Mouse (Mus musculus) MEL (cell line): ENCODE results near the gene Itgb3bp. TPM values are rescaled to one million over a fixed set of nuclear protein-coding genes. Genes with fewer than 3 reads are reported as not detected.
A peak's percentile ranks its signal among the peaks of the same experiment; 100 is the strongest.

Experiments
- DNase-seq: peaks from one replicate; pipeline ENCODE4 v3.0.0; 2011; ENCODE audit warnings: low read depth, low spot score
- H3K27ac ChIP-seq: 2 replicates; pipeline ENCODE4 v1.5.1; 2012; ENCODE audit warnings: low read depth, mild to moderate bottlenecking, control low read depth, low read length, moderate library complexity; ENCODE audit not compliant: control insufficient read depth
- H3K27me3 ChIP-seq, 2 experiments: fragments of 150-350 bp in 1 of 2; sonication (generic) in 1 of 2; 2 replicates each; pipeline ENCODE4 v1.6.1; 2012; ENCODE audit warnings: low read length in 2 of 2, mild to moderate bottlenecking in 2 of 2, improper control_type of control experiment in 1 of 2, moderate library complexity in 1 of 2; ENCODE audit not compliant: insufficient read depth in 2 of 2, control insufficient read depth in 1 of 2
- H3K36me3 ChIP-seq, 2 experiments: 2 replicates each; pipeline ENCODE4 v1.6.1; 2012 to 2014; ENCODE audit warnings: low read length in 2 of 2, improper control_type of control experiment in 1 of 2, inconsistent platforms in 1 of 2, mild to moderate bottlenecking in 1 of 2; ENCODE audit not compliant: insufficient read depth in 2 of 2, control insufficient read depth in 1 of 2
- H3K4me1 ChIP-seq, 2 experiments: fragments of 150-350 bp in 1 of 2; sonication (generic) in 1 of 2; 2 replicates each; pipeline ENCODE4 v1.6.1; 2012; ENCODE audit warnings: low read length in 2 of 2, improper control_type of control experiment in 1 of 2, mild to moderate bottlenecking in 1 of 2; ENCODE audit not compliant: insufficient read depth in 2 of 2, control insufficient read depth in 1 of 2
- H3K4me3 ChIP-seq, 2 experiments: fragments of 150-350 bp in 1 of 2; sonication (generic) in 1 of 2; 2 replicates each; pipeline ENCODE4 v1.5.1; 2012; ENCODE audit warnings: low read depth in 2 of 2, low read length in 2 of 2, mild to moderate bottlenecking in 2 of 2, moderate library complexity in 2 of 2, control low read depth in 1 of 2, improper control_type of control experiment in 1 of 2; ENCODE audit not compliant: control insufficient read depth in 1 of 2, insufficient read depth in 1 of 2
- H3K79me2 ChIP-seq: 2 replicates; pipeline ENCODE4 v1.6.1; 2012; ENCODE audit warnings: mild to moderate bottlenecking, low read length, moderate library complexity; ENCODE audit not compliant: control insufficient read depth, poor library complexity, insufficient read depth
- H3K9ac ChIP-seq: 2 replicates; pipeline ENCODE4 v1.6.1; 2012; ENCODE audit warnings: low read depth, mild to moderate bottlenecking, control low read depth, low read length, moderate library complexity; ENCODE audit not compliant: control insufficient read depth, poor library complexity, severe bottlenecking
- H3K9me3 ChIP-seq: fragments of 150-350 bp; sonication (generic); replicated peaks from 2 replicates; pipeline ENCODE4 v1.6.1; 2012; ENCODE audit warnings: mild to moderate bottlenecking, low read length, improper control_type of control experiment, moderate library complexity; ENCODE audit not compliant: insufficient read depth
- CHD1 ChIP-seq: IDR thresholded peaks from 2 replicates; pipeline ENCODE4 v1.6.1; 2012; ENCODE audit warnings: low read depth, mild to moderate bottlenecking, inconsistent platforms, low read length, improper control_type of control experiment
- CTCF ChIP-seq, 3 experiments: IDR thresholded peaks in 2 of 3; conservative IDR thresholded peaks in 1 of 3; 2 replicates each; pipeline ENCODE4 v1.5.1; 2011 to 2012; ENCODE audit warnings: low read length in 3 of 3, low read depth in 2 of 3, mild to moderate bottlenecking in 2 of 3, improper control_type of control experiment in 1 of 3, inconsistent platforms in 1 of 3, mixed read lengths in 1 of 3, moderate library complexity in 1 of 3; ENCODE audit not compliant: control insufficient read depth in 1 of 3, insufficient read depth in 1 of 3, poor library complexity in 1 of 3, severe bottlenecking in 1 of 3
- ELF1 ChIP-seq: IDR thresholded peaks from 2 replicates; pipeline ENCODE4 v1.6.1; 2014; ENCODE audit warnings: low read depth, mild to moderate bottlenecking, inconsistent platforms, low read length, improper control_type of control experiment, moderate library complexity
- GATA1 ChIP-seq: IDR thresholded peaks from 2 replicates; pipeline ENCODE4 v1.6.1; 2011; ENCODE audit warnings: low read depth, low read length, improper control_type of control experiment
- JUND ChIP-seq: IDR thresholded peaks from 2 replicates; pipeline ENCODE4 v1.6.1; 2011; ENCODE audit warnings: low read depth, mild to moderate bottlenecking, improper control_type of control experiment, low read length
- MAFK ChIP-seq: IDR thresholded peaks from 2 replicates; pipeline ENCODE4 v1.6.1; 2011; ENCODE audit warnings: low read depth, mild to moderate bottlenecking, low read length, improper control_type of control experiment, borderline replicate concordance
- MAZ ChIP-seq: IDR thresholded peaks from 2 replicates; pipeline ENCODE4 v1.6.1; 2012; ENCODE audit warnings: low read depth, mild to moderate bottlenecking, inconsistent platforms, low read length, improper control_type of control experiment
- MXI1 ChIP-seq: IDR thresholded peaks from 2 replicates; pipeline ENCODE4 v1.6.1; 2011; ENCODE audit warnings: mild to moderate bottlenecking, low read depth, low read length, improper control_type of control experiment
- MYB ChIP-seq: IDR thresholded peaks from 2 replicates; pipeline ENCODE4 v1.6.1; 2011; ENCODE audit warnings: mild to moderate bottlenecking, low read depth, low read length, improper control_type of control experiment
- MYC ChIP-seq: IDR thresholded peaks from 2 replicates; pipeline ENCODE4 v1.6.1; 2011; ENCODE audit warnings: low read depth, mild to moderate bottlenecking, low read length, improper control_type of control experiment, moderate library complexity
- NELFE ChIP-seq: IDR thresholded peaks from 2 replicates; pipeline ENCODE4 v1.6.1; 2011; ENCODE audit warnings: low read depth, low read length, improper control_type of control experiment
- NRF1 ChIP-seq: IDR thresholded peaks from 2 replicates; pipeline ENCODE4 v1.6.1; 2014; ENCODE audit warnings: low read depth, mild to moderate bottlenecking, inconsistent platforms, low read length, improper control_type of control experiment, moderate library complexity; ENCODE audit not compliant: poor library complexity, insufficient read depth, severe bottlenecking
- POLR2A ChIP-seq, 2 experiments: IDR thresholded peaks; 2 replicates each; pipeline ENCODE4 v1.6.1; 2011 to 2012; ENCODE audit warnings: low read length in 2 of 2, mild to moderate bottlenecking in 2 of 2, control low read depth in 1 of 2, improper control_type of control experiment in 1 of 2, low read depth in 1 of 2, moderate library complexity in 1 of 2; ENCODE audit not compliant: control insufficient read depth in 1 of 2, insufficient read depth in 1 of 2, poor library complexity in 1 of 2
- POLR2AphosphoS2 ChIP-seq: IDR thresholded peaks from 2 replicates; pipeline ENCODE4 v1.6.1; 2011; ENCODE audit warnings: low read length, improper control_type of control experiment
- SIN3A ChIP-seq: IDR thresholded peaks from 2 replicates; pipeline ENCODE4 v1.6.1; 2012; ENCODE audit warnings: low read length, improper control_type of control experiment, inconsistent platforms
- SMC3 ChIP-seq: IDR thresholded peaks from 2 replicates; pipeline ENCODE4 v1.6.1; 2011; ENCODE audit warnings: low read depth, low read length, improper control_type of control experiment
- TBP ChIP-seq: IDR thresholded peaks from 2 replicates; pipeline ENCODE4 v1.8.0; 2011; ENCODE audit warnings: low read depth, low read length, improper control_type of control experiment
- UBTF ChIP-seq: IDR thresholded peaks from 2 replicates; pipeline ENCODE4 v1.6.1; 2012; ENCODE audit warnings: low read depth, mild to moderate bottlenecking, inconsistent platforms, low read length, improper control_type of control experiment, moderate library complexity, borderline replicate concordance; ENCODE audit not compliant: insufficient read depth
- USF1 ChIP-seq: IDR thresholded peaks from 2 replicates; pipeline ENCODE4 v1.6.1; 2014; ENCODE audit warnings: low read depth, mild to moderate bottlenecking, inconsistent platforms, low read length, improper control_type of control experiment, moderate library complexity
- USF2 ChIP-seq, 2 experiments: IDR thresholded peaks; 2 replicates each; pipeline ENCODE4 v1.6.1; 2011 to 2012; ENCODE audit warnings: improper control_type of control experiment in 2 of 2, low read length in 2 of 2, borderline replicate concordance in 1 of 2, inconsistent platforms in 1 of 2, low read depth in 1 of 2, mild to moderate bottlenecking in 1 of 2; ENCODE audit not compliant: insufficient read depth in 1 of 2
- ZC3H11A ChIP-seq: IDR thresholded peaks from 2 replicates; pipeline ENCODE4 v1.6.1; 2012; ENCODE audit warnings: low read depth, mild to moderate bottlenecking, inconsistent platforms, low read length, improper control_type of control experiment
- ZKSCAN1 ChIP-seq: IDR thresholded peaks from 2 replicates; pipeline ENCODE4 v1.6.1; 2012; ENCODE audit warnings: low read depth, mild to moderate bottlenecking, inconsistent platforms, low read length, improper control_type of control experiment, moderate library complexity
- ZNF384 ChIP-seq: IDR thresholded peaks from 2 replicates; pipeline ENCODE4 v1.6.1; 2012; ENCODE audit warnings: low read depth, mild to moderate bottlenecking, inconsistent platforms, low read length, improper control_type of control experiment
- polyA plus RNA-seq, 2 experiments: library from polyadenylated mRNA; stranded (reverse) in 1 of 2; unstranded in 1 of 2; fragments of >175 nt in 1 of 2; fragments of >200 nt in 1 of 2; gene quantifications; 2 replicates each; pipeline versions ENCODE4 v1.2.1 to v1.2.4; 2012; ENCODE audit warnings: low replicate concordance in 2 of 2, low read depth in 1 of 2; ENCODE audit not compliant: insufficient read length in 2 of 2, insufficient read depth in 1 of 2, missing spikeins in 1 of 2
- total RNA-seq: library from RNA; depleted of rRNA; stranded (reverse); fragments of 300-350 nt; gene quantifications from 2 replicates; pipeline ENCODE4 v1.2.3, GENCODE M21; 2012

Itgb3bp gene
- total and polyA plus RNA-seq, 3 experiments, result 5.5 to 6.5 TPM; not detected in 1

GRCm38 (mm10) chr4:99829094-99830073 lies 100.2 kb downstream of the Itgb3bp start, which contains the start of gene Efcab7 (continued):
- peak; percentile 62; the same call in 1 of the 2 replicates for TF ChIP-seq MYC
- TF ChIP-seq JUND, result no peak
- TF ChIP-seq POLR2A (IDR thresholded peaks at IDR 0.05; ENCODE audit: control insufficient read depth in 1 of 2, insufficient read depth in 1 of 2, low read depth in 1 of 2, low read length in 2 of 2, poor library complexity in 1 of 2), result peak; percentile 23 to 73; a peak in 3 of 4 replicates
- no peak for TF ChIP-seq USF1
- peak; percentile 78 for TF ChIP-seq MXI1

DNA sequence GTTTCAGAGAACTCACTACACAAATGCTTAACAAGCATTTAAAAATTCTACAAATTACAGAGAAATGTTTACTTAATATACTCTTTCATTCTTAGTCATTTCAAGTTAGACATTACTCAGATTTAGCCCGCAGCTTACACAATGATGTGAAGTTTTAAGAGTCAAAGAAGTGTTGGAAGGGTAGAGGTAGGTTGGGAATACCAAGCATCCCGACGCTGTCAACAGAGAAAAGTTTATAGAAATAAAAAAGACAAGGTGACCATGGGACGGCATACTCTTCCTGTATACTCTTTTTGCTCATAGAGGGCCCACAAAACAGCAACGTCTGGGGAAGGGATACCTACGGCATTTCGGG lies 100.9 kb downstream of the Itgb3bp start:
- H3K9me3 ChIP-seq, result no peaks in the 10 kb centered on the region
- H3K4me1 ChIP-seq, result peaks cover 2 to 3% of the 10 kb centered on the region in 2 experiments; a peak in 2 of 4 replicates
- DNase-seq, result no peak
- peaks cover 5% of the 10 kb centered on the region for H3K79me2 ChIP-seq
- peaks cover 0 to 6% of the 10 kb centered on the region in 2 experiments; a peak in 2 of 4 replicates for H3K36me3 ChIP-seq
- no peaks in the 10 kb centered on the region for H3K27me3 ChIP-seq
- H3K27ac ChIP-seq, result peak overlapping the region; percentile 52
- H3K4me3 ChIP-seq, result peak overlapping the region; percentile 73 to 93
- H3K9ac ChIP-seq, result peak overlapping the region; percentile 82
- no peak for TF ChIP-seq NELFE
- TF ChIP-seq ZNF384, result no peak
- no peak for TF ChIP-seq ELF1
- no peak for TF ChIP-seq POLR2AphosphoS2
- TF ChIP-seq POLR2A (IDR thresholded peaks at IDR 0.05; ENCODE audit: control insufficient read depth in 1 of 2, insufficient read depth in 1 of 2, low read depth in 1 of 2, low read length in 2 of 2, poor library complexity in 1 of 2), result no peak
- TF ChIP-seq ZKSCAN1, result no peak
- no peak for TF ChIP-seq CTCF (IDR thresholded peaks at IDR 0.05 in 2 of 3, conservative IDR thresholded peaks at IDR 0.05 in 1 of 3; ENCODE audit: control insufficient read depth in 1 of 3, insufficient read depth in 1 of 3, low read depth in 2 of 3, low read length in 3 of 3, poor library complexity in 1 of 3, severe bottlenecking in 1 of 3)
- no peak for TF ChIP-seq ZC3H11A
- TF ChIP-seq SMC3, result no peak
- TF ChIP-seq GATA1, result no peak
- TF ChIP-seq JUND, result no peak
- TF ChIP-seq TBP, result no peak
- no peak for TF ChIP-seq UBTF
- TF ChIP-seq MAFK, result no peak
- no peak for TF ChIP-seq MAZ
- no peak for TF ChIP-seq CHD1
- no peak for TF ChIP-seq MYB
- TF ChIP-seq SIN3A, result no peak
- no peak for TF ChIP-seq USF2 (IDR thresholded peaks at IDR 0.05; ENCODE audit: borderline replicate concordance in 1 of 2, insufficient read depth in 1 of 2, low read depth in 1 of 2, low read length in 2 of 2)
- TF ChIP-seq NRF1, result no peak
- TF ChIP-seq, all 39 proteins: peak for 0
